ENCODE assay signal across 26 mouse cellular contexts in genomic region chr13:113446226-113446625, GRCm38 (mm10).
DNase-seq lines count a peak whose midpoint lies in the region; ATAC-seq and TF ChIP-seq lines count a peak whose summit lies in the region.
"Had no signal": no experiment of that assay in that cellular context is flagged by ENCODE, and none has a peak within 500 bp of the region (broad histone marks: within the 10 kb centered on the region; RNA-seq: fewer than 3 reads in every experiment).

No protein-coding gene starts in this region.

- no peak for TF ChIP-seq EP300 in liver, postnatal 0 days (IDR thresholded peaks at IDR 0.05; ENCODE audit: low read depth)

- H3K4me3 ChIP-seq in kidney, embryonic 16.5 days (ENCODE audit: low read length), result no peak overlapping the region
- no peak overlapping the region for H3K4me3 ChIP-seq in liver, postnatal 0 days (ENCODE audit: low read depth, low read length)
- H3K4me3 ChIP-seq: forebrain, embryonic 10.5 days; heart, embryonic 15.5 days; layer of hippocampus, adult 2 months; liver, embryonic 15.5 days; midbrain, embryonic 15.5 days; myocyte; neural tube, embryonic 13.5 days had no signal

- H3K4me1 ChIP-seq in kidney, embryonic 16.5 days (ENCODE audit: insufficient read depth, low read length), result 0 out of 2 replicates have a peak, but pooled peaks cover 13% of the 10 kb centered on the region
- 0 out of 2 replicates have a peak, but pooled peaks cover 4% of the 10 kb centered on the region for H3K4me1 ChIP-seq in liver, postnatal 0 days (ENCODE audit: insufficient read depth)
- H3K4me1 ChIP-seq: forebrain, embryonic 10.5 days; liver, embryonic 15.5 days; midbrain, embryonic 15.5 days; neural tube, embryonic 13.5 days had no signal

- H3K9ac ChIP-seq in kidney, embryonic 16.5 days (replicated peaks; ENCODE audit: low read length), result no peak overlapping the region
- no peak overlapping the region for H3K9ac ChIP-seq in liver, postnatal 0 days (replicated peaks)
- H3K9ac ChIP-seq: heart, embryonic 15.5 days; liver, embryonic 15.5 days; midbrain, embryonic 15.5 days; neural tube, embryonic 13.5 days had no signal

- no peaks in the 10 kb centered on the region for H3K9me3 ChIP-seq in kidney, embryonic 16.5 days (ENCODE audit: low read length)
- H3K9me3 ChIP-seq in liver, postnatal 0 days (ENCODE audit: low read length), result no peaks in the 10 kb centered on the region
- H3K9me3 ChIP-seq: forebrain, embryonic 10.5 days; heart, embryonic 15.5 days; liver, embryonic 15.5 days; midbrain, embryonic 15.5 days; neural tube, embryonic 13.5 days had no signal

- WGBS in kidney, embryonic 16.5 days, result 74% methylated on average over 5 of the region's 5 CpGs
- 29% methylated on average over 5 of the region's 5 CpGs for WGBS in liver, postnatal 0 days (ENCODE audit: insufficient replicate concordance)

- TF ChIP-seq CTCF in liver, postnatal 0 days (IDR thresholded peaks at IDR 0.05; ENCODE audit: low read depth), result no peak

- no peak for DNase-seq in kidney, postnatal 14 days
- no peak for DNase-seq in liver, postnatal 0 days
- DNase-seq in gastrocnemius, postnatal 14 days, result no peak
- DNase-seq in thymus, postnatal 10 days (ENCODE audit: low spot score in 2 of 2), result no peak
- DNase-seq in right cerebral cortex, postnatal 25 days, result no peak
- DNase-seq: adrenal gland, postnatal 36 days; cerebellum, adult 11 months; cerebellum, postnatal 10 days; gastrocnemius, postnatal 10 days; heart, postnatal 4 days; lung, postnatal 10 days; retina, postnatal 1 day; thymus, postnatal 4 days had no signal

- intact Hi-C loops in gastrocnemius, postnatal 14 days (cut with DNase I; ENCODE audit: low total_unique reads), result no loop called here

- ATAC-seq in kidney, embryonic 16.5 days (ENCODE audit: low FRiP score, low TSS enrichment), result no peak
- peak; percentile 72 for ATAC-seq in granulocyte monocyte progenitor cell, adult 5-6 weeks (replicated peaks; ENCODE audit: poor library complexity, severe bottlenecking)
- ATAC-seq in liver, postnatal 0 days, result peak; percentile 33; the same call in 1 of the 2 replicates
- ATAC-seq: CD4-positive, CD25-positive, alpha-beta regulatory T cell, adult 4 months; forebrain, embryonic 16.5 days; intestine, postnatal 0 days; midbrain, embryonic 15.5 days; Patski had no signal

- H3K27ac ChIP-seq in kidney, embryonic 16.5 days (ENCODE audit: low read length), result peak overlapping the region; percentile 48; the same call in 1 of the 2 replicates
- peak overlapping the region; percentile 56; the same call in 1 of the 2 replicates for H3K27ac ChIP-seq in liver, postnatal 0 days (ENCODE audit: low read depth)
- H3K27ac ChIP-seq: forebrain, embryonic 10.5 days; heart, embryonic 15.5 days; layer of hippocampus, adult 2 months; liver, embryonic 15.5 days; midbrain, embryonic 15.5 days; neural tube, embryonic 13.5 days had no signal

- H3K4me2 ChIP-seq in kidney, embryonic 16.5 days (replicated peaks; ENCODE audit: low read depth, low read length), result no peak overlapping the region
- H3K4me2 ChIP-seq in liver, postnatal 0 days (ENCODE audit: low read depth, low read length), result no peak overlapping the region
- H3K4me2 ChIP-seq: heart, embryonic 15.5 days; liver, embryonic 15.5 days; midbrain, embryonic 15.5 days; neural tube, embryonic 13.5 days had no signal

- no peaks in the 10 kb centered on the region for H3K27me3 ChIP-seq in kidney, embryonic 16.5 days (ENCODE audit: insufficient read depth, low read length)
- H3K27me3 ChIP-seq in liver, postnatal 0 days (ENCODE audit: insufficient read depth, low read length), result no peaks in the 10 kb centered on the region
- H3K27me3 ChIP-seq: heart, embryonic 15.5 days; liver, embryonic 15.5 days; midbrain, embryonic 15.5 days; neural tube, embryonic 13.5 days; Patski had no signal

- H3K36me3 ChIP-seq in kidney, embryonic 16.5 days (ENCODE audit: insufficient read depth, low read length), result no peaks in the 10 kb centered on the region
- no peaks in the 10 kb centered on the region for H3K36me3 ChIP-seq in liver, postnatal 0 days (replicated peaks; ENCODE audit: insufficient read depth, low read length)
- H3K36me3 ChIP-seq: forebrain, embryonic 10.5 days; heart, embryonic 15.5 days; liver, embryonic 15.5 days; midbrain, embryonic 15.5 days; neural tube, embryonic 13.5 days had no signal
